Mouse (Mus musculus) forebrain, embryonic 12.5 days (tissue): ENCODE measurements at regions not wholly inside any gene's neighbourhood (a gene's known extent, or its start where the extent isn't known, plus 50 kb on each side); places are given as distances from the start of the nearest gene placed in this dataset.

Experiments used
- ATAC-seq: fragments of 200-750 bp; cut with Nextera tagmentation; 2 replicates; pipeline ENCODE4 v1.8.0; 2017; ENCODE audit warnings: moderate TSS enrichment; ENCODE audit not compliant: low FRiP score
- H3K27ac ChIP-seq: fragments of 300-500 bp; sonication (generic); 2 replicates; pipeline ENCODE4 v1.5.1; 2016; ENCODE audit warnings: mild to moderate bottlenecking
- H3K27me3 ChIP-seq: fragments of 300-500 bp; sonication (generic); 2 replicates; pipeline ENCODE4 v1.6.1; 2016; ENCODE audit warnings: mild to moderate bottlenecking
- H3K36me3 ChIP-seq: fragments of 300-500 bp; sonication (generic); replicated peaks from 2 replicates; pipeline ENCODE4 v1.6.1; 2016; ENCODE audit warnings: mild to moderate bottlenecking
- H3K4me1 ChIP-seq: fragments of 300-500 bp; sonication (generic); 2 replicates; pipeline ENCODE4 v1.6.1; 2016
- H3K4me2 ChIP-seq: fragments of 300-500 bp; sonication (generic); 2 replicates; pipeline ENCODE4 v1.6.1; 2016; ENCODE audit warnings: mild to moderate bottlenecking, moderate library complexity
- H3K4me3 ChIP-seq: fragments of 300-500 bp; sonication (generic); replicated peaks from 2 replicates; pipeline ENCODE4 v1.5.1; 2016; ENCODE audit warnings: mild to moderate bottlenecking
- H3K9ac ChIP-seq: fragments of 300-500 bp; sonication (generic); 2 replicates; pipeline ENCODE4 v1.6.1; 2016; ENCODE audit warnings: mild to moderate bottlenecking
- H3K9me3 ChIP-seq: fragments of 300-500 bp; sonication (generic); 2 replicates; pipeline ENCODE4 v1.6.1; 2016
- WGBS: fragments of 180-500 bp; shearing (Covaris S2); methylation state at CpG from one replicate; pipeline ENCODE4 v1.1.7; 2016; 5-methylcytosine and 5-hydroxymethylcytosine counted together

DNA sequence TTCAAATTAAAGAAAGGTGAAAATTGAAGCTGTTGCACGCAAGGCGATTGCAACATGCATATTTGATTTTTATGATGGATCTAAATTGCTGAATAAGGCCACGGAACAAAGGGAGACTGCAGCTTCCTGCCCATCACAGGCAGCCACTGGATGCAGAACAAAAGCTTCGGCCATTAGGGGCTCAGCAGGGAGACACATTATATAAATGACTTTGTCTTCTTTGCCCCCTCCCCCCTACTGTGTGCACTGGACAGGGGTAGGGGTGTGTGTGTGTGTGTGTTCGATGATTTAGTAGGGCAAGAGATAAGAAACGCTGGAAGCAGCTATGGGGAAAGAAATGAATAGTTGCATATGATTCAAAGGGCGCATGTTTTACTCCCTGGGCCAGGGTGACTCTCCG lies 481.2 kb upstream of the Pmfbp1 start:
- WGBS, result 16% methylated on average over 8 of the region's 8 CpGs
- H3K9me3 ChIP-seq, result no peaks in the 10 kb centered on the region
- no peak overlapping the region for H3K4me3 ChIP-seq
- H3K9ac ChIP-seq, result no peak overlapping the region
- peaks cover 13% of the 10 kb centered on the region for H3K4me1 ChIP-seq
- H3K27ac ChIP-seq, result peak overlapping the region; percentile 62
- no peaks in the 10 kb centered on the region for H3K36me3 ChIP-seq
- no peak overlapping the region for H3K4me2 ChIP-seq
- peak; percentile 71 for ATAC-seq
- H3K27me3 ChIP-seq, result peaks cover 8% of the 10 kb centered on the region

DNA sequence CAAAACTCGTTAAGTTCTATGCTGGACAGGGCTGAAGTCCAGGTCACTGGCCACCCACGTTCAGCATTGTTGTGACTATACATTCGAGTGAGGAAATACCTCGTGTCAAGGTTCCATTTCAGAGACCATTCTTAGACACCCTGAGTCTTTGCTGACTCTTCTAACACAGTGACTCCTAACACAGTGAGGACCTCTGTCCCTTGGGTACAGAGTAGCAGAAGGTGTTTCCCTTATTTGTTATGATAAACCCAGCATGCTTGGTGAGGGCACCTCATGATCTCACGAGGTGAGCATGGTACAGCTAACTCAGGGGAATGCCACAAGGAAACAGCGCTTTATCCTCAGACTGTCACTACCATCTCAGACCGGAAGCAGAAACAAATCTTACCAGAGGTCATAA lies 480.2 kb upstream of the Pmfbp1 start:
- Histone ChIP-seq H3K27me3 (peaks cover 7% of the 10 kb centered on the region), H3K4me2 (no peak overlapping the region), H3K9me3 (no peaks in the 10 kb centered on the region), H3K36me3 (no peaks in the 10 kb centered on the region), H3K9ac (no peak overlapping the region), H3K4me1 (peaks cover 10% of the 10 kb centered on the region), H3K4me3 (no peak overlapping the region), H3K27ac (no peak overlapping the region)
- 59% methylated on average over 7 of the region's 7 CpGs for WGBS
- no peak for ATAC-seq

DNA sequence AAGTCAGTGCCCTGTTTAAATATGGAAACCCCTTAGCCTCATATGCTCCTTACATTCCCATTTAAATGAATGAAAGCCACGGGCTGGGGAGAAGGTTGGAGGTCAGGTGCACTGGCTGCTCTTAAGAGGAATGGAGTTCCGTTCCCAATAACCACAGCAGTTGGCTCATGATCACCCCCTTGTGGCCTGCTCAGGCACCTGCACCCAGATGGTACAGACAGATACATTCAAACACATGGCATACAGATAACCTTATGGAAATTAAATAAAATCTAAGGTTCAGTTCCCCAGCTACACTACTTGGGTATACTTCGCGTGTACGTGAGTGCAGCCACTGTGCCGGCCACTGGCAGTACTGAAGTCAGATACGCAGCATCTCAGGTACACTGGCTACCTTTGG lies 479.1 kb upstream of the Pmfbp1 start:
- no peak overlapping the region for H3K27ac ChIP-seq
- H3K36me3 ChIP-seq, result no peaks in the 10 kb centered on the region
- ATAC-seq, result no peak
- 61% methylated on average over 7 of the region's 7 CpGs for WGBS
- no peaks in the 10 kb centered on the region for H3K27me3 ChIP-seq
- no peak overlapping the region for H3K9ac ChIP-seq
- H3K4me1 ChIP-seq, result peaks cover 10% of the 10 kb centered on the region
- H3K4me2 ChIP-seq, result no peak overlapping the region
- no peak overlapping the region for H3K4me3 ChIP-seq
- no peaks in the 10 kb centered on the region for H3K9me3 ChIP-seq

DNA sequence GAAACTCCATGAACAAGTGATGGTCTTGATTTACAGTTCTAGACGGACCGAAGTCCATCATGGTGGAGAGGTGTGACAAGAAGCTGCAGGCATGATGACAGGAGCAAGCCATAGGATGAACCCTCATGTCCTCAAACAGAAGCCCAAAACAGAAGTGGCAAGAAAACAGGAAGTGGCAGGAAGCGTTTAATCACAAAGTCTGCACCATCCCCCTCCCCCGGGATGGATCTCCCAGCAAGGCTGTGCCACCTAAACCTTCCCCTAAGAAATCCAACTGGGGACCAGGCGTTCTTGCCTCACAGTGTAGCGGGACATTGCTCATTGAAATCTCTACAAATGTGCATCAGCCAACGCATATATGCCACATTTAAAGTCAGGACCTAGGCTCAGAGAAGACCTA lies 474.3 kb upstream of the Pmfbp1 start:
- Histone ChIP-seq H3K27me3 (no peaks in the 10 kb centered on the region), H3K4me1 (no peaks in the 10 kb centered on the region), H3K4me2 (no peak overlapping the region), H3K27ac (no peak overlapping the region), H3K9ac (no peak overlapping the region), H3K4me3 (no peak overlapping the region), H3K9me3 (no peaks in the 10 kb centered on the region), H3K36me3 (no peaks in the 10 kb centered on the region)
- 88% methylated on average over 7 of the region's 7 CpGs for WGBS
- no peak for ATAC-seq

DNA sequence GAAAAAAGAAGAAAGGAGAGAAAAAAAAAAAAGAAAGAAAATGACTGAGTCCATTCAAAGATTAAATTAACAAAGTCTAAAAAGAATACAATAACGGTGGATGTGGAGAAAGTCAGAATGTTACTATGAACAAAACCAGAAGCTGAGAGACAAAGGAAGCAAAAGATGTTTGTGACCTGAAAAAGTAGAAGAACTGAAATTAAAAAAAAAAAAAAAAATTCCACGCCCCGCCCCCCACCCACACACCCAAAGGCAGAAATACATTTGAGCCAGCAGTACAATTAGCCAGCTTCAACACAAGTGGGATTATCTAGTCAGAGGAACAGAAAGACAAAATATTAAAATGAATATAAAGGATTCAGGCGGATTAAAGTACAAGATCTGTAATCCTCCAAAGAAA lies 473.7 kb upstream of the Pmfbp1 start:
- no peak for ATAC-seq
- Histone ChIP-seq H3K9me3 (no peaks in the 10 kb centered on the region), H3K27ac (no peak overlapping the region), H3K4me3 (no peak overlapping the region), H3K4me2 (no peak overlapping the region), H3K27me3 (no peaks in the 10 kb centered on the region), H3K4me1 (no peaks in the 10 kb centered on the region), H3K36me3 (no peaks in the 10 kb centered on the region), H3K9ac (no peak overlapping the region)
- WGBS, result 88% methylated on average over 4 of the region's 4 CpGs

DNA sequence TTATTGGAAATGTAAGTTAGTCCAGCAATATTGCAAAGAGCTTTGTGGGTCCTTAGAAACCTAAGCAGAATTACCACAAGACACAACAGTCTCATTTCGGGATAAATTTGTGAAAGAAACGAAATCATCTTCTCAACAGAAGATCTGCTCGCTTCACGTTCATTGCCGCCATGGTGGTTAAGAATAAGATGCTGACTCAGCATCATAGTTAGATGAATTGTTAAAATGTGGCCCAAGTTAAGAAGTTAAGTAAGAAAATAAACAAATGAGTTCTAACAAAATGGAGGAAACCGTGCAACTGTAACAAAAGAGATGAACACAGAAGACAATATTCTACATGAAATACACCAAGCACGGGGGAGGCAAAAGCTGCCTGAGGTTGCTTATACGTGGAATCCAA lies 465.9 kb upstream of the Pmfbp1 start:
- Histone ChIP-seq H3K9ac (no peak overlapping the region), H3K36me3 (no peaks in the 10 kb centered on the region), H3K27me3 (no peaks in the 10 kb centered on the region), H3K27ac (no peak overlapping the region), H3K9me3 (no peaks in the 10 kb centered on the region), H3K4me3 (no peak overlapping the region), H3K4me2 (no peak overlapping the region), H3K4me1 (no peaks in the 10 kb centered on the region)
- no peak for ATAC-seq
- 94% methylated on average over 8 of the region's 8 CpGs for WGBS

DNA sequence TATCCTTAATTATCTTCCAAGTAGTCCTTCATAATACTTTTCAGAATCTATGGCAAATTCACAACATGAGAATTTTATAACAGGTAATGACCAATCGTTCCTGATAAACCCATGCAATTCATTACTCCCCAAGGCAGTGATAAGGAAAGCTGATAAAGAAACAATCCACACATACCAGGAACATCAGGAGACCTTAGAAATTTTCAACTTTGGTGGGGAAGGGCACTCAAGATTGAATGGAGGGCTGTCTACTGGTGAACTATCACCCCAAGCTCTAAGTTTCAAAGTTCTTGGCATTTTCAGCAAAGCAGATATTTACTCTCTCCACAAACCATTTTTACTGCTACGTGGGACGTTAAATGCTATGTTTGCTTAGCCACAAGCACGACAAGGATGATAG lies 440.2 kb upstream of the Pmfbp1 start:
- Histone ChIP-seq H3K9me3 (0 out of 2 replicates have a peak, but pooled peaks cover 6% of the 10 kb centered on the region), H3K27me3 (no peaks in the 10 kb centered on the region), H3K27ac (no peak overlapping the region), H3K4me2 (no peak overlapping the region), H3K4me3 (no peak overlapping the region), H3K9ac (no peak overlapping the region), H3K4me1 (no peaks in the 10 kb centered on the region), H3K36me3 (no peaks in the 10 kb centered on the region)
- ATAC-seq, result no peak
- 93% methylated on average over 4 of the region's 4 CpGs for WGBS

DNA sequence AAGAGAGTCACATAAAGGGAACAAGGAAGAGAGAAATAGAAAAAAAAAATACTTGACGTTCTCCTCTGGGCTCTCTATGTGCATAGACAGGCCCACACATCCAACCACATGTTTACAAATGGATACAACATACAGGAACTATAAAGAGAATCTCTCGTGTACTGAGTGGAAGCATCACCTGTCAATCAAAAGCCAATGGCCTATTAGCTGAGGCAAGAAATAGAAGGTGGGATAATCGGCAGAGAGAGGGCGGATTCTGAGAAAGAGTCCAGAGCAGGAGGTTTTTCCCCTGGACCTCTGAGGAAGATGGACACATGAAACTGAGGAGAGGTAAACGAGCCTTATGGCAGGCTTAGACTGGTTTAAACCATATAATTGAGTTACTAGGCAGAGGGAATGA lies 434.7 kb upstream of the Pmfbp1 start:
- no peak overlapping the region for H3K4me3 ChIP-seq
- no peak for ATAC-seq
- WGBS, result 81% methylated on average over 5 of the region's 5 CpGs

DNA sequence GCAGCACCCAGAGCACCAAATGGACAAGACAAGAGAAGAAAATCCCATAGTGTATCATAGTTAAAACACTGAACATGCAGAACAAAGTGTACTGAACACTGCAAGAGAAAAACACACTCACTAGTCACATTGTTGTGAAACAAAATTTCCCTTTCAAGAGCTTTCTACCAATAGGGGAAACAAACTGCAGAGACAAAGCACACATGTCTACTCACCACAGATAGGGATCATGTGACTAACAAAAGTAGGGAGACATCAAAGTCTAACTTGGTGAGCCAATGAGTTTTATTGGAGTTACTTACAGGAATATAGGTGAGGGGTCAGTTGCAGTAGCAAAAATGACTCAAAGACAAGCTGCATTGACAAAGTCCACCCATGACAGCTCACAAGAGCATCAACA lies 431.5 kb upstream of the Pmfbp1 start:
- no peak overlapping the region for H3K4me2 ChIP-seq
- no peak for ATAC-seq
- H3K4me1 ChIP-seq, result no peaks in the 10 kb centered on the region
- H3K4me3 ChIP-seq, result no peak overlapping the region
- H3K36me3 ChIP-seq, result no peaks in the 10 kb centered on the region
- H3K27me3 ChIP-seq, result no peaks in the 10 kb centered on the region
- H3K9me3 ChIP-seq, result no peaks in the 10 kb centered on the region
- no peak overlapping the region for H3K27ac ChIP-seq
- H3K9ac ChIP-seq, result no peak overlapping the region

More for the DNA sequence above, 434.7 kb upstream of the Pmfbp1 start:
- H3K36me3 ChIP-seq, result no peaks in the 10 kb centered on the region
- no peaks in the 10 kb centered on the region for H3K4me1 ChIP-seq
- no peaks in the 10 kb centered on the region for H3K9me3 ChIP-seq
- no peaks in the 10 kb centered on the region for H3K27me3 ChIP-seq
- no peak overlapping the region for H3K4me2 ChIP-seq
- no peak overlapping the region for H3K27ac ChIP-seq
- no peak overlapping the region for H3K9ac ChIP-seq

DNA sequence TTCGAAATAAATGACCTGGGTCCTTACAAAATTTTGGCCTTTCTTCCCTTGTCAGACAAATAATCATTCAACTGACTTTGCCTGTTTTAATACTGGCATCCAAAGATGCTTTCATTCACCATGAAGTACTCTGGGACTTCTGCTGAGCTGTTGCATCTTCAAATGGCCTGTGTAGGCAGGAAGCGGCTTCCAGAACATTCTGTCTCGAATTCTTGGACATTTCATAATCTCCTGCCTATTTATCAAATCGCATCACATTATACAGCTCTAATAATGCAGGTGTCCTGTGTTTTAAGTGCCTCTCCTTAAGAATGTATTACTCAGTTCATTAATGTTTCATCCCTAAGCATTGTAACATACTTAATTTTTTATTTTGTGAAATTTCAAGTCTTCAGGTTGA lies 420.1 kb upstream of the Pmfbp1 start:
- Histone ChIP-seq H3K4me3 (no peak overlapping the region), H3K27ac (no peak overlapping the region), H3K27me3 (no peaks in the 10 kb centered on the region), H3K36me3 (no peaks in the 10 kb centered on the region), H3K4me2 (no peak overlapping the region), H3K9me3 (0 out of 2 replicates have a peak, but pooled peaks cover 5% of the 10 kb centered on the region), H3K9ac (no peak overlapping the region), H3K4me1 (peaks cover 8% of the 10 kb centered on the region; the same call in 1 of the 2 replicates)
- ATAC-seq, result no peak
- 91% methylated on average over 4 of the region's 4 CpGs for WGBS

DNA sequence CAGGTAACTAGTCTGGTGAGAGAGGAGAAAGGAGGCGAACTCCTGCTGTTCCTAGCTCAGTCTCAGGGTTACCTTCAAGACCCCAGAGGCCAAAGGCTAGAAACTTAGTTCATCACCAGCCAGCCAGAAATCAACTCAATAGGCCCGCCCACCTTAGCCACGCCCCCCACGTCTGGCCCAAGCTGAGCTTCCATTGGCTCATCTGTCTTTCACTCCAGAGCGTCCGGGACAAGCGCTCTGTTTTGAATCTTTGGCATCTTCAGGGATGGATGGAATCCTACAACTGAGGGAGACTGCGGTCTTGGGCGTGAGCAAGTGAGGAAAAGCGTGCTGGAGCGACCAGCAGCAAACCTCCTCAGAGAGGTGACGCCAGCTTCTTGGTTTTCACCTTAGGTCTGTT lies 418.8 kb upstream of the Pmfbp1 start:
- Histone ChIP-seq H3K27me3 (no peaks in the 10 kb centered on the region), H3K27ac (no peak overlapping the region), H3K4me3 (peak overlapping the region; percentile 36), H3K9me3 (0 out of 2 replicates have a peak, but pooled peaks cover 5% of the 10 kb centered on the region), H3K9ac (peak overlapping the region; percentile 25; the same call in 1 of the 2 replicates), H3K4me1 (peaks cover 8% of the 10 kb centered on the region; the same call in 1 of the 2 replicates), H3K4me2 (peak overlapping the region; percentile 52), H3K36me3 (no peaks in the 10 kb centered on the region)
- 11% methylated on average over 12 of the region's 12 CpGs for WGBS
- ATAC-seq, result no peak

DNA sequence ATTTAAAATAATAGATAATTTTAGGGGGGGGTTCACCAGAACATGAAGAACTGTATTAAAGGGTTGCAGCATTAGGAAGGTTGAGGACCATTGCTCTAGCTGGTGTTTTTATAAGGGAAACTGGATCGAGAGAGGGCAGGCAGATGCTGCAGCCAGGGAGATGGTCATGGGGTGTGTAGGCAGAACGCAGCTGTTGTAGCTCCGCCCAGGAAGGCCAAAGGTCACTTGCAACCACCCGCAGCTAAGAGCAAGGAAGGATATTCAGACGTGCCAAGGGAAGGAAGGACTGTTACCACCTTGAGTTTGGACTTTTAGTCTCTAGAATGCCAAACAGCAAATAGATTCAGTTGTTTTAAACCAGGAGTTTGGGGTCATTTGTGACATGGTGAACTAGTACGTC lies 414.6 kb upstream of the Pmfbp1 start:
- peaks cover 8% of the 10 kb centered on the region; the same call in 1 of the 2 replicates for H3K4me1 ChIP-seq
- no peak overlapping the region for H3K27ac ChIP-seq
- H3K4me3 ChIP-seq, result no peak overlapping the region
- no peaks in the 10 kb centered on the region for H3K27me3 ChIP-seq
- no peak overlapping the region for H3K4me2 ChIP-seq
- no peaks in the 10 kb centered on the region for H3K36me3 ChIP-seq
- WGBS, result 75% methylated on average over 6 of the region's 6 CpGs
- H3K9ac ChIP-seq, result no peak overlapping the region
- ATAC-seq, result no peak
- 0 out of 2 replicates have a peak, but pooled peaks cover 7% of the 10 kb centered on the region for H3K9me3 ChIP-seq

DNA sequence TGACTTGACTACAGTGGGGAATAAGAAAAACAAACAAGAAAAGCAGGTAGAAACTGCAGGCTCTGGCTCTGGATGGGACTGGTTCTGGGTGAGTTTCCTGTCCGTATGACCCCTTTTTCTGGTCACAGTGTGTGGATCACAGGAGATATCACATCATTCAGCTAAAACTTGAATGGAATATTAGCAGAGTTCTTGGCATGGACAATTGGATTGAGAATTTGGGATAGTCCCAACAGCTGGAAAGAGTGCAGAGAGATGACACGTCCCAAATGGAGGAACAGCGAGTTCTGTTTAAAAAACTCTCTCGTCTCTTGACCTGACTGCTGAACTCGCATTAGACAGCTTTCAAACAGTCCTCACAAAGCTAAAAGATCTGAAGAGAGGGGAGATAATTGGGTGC lies 412.5 kb upstream of the Pmfbp1 start:
- no peak overlapping the region for H3K9ac ChIP-seq
- no peak for ATAC-seq
- no peak overlapping the region for H3K27ac ChIP-seq
- 0 out of 2 replicates have a peak, but pooled peaks cover 7% of the 10 kb centered on the region for H3K9me3 ChIP-seq
- H3K4me1 ChIP-seq, result no peaks in the 10 kb centered on the region
- H3K27me3 ChIP-seq, result no peaks in the 10 kb centered on the region
- WGBS, result 83% methylated on average over 5 of the region's 5 CpGs
- no peak overlapping the region for H3K4me3 ChIP-seq
- H3K4me2 ChIP-seq, result no peak overlapping the region
- no peaks in the 10 kb centered on the region for H3K36me3 ChIP-seq
